In genomic region chr17:36355763-36356162, GRCm38 (mm10) we compare ENCODE assay signal across 27 mouse cellular contexts. TPM values are rescaled to one million over a fixed set of nuclear protein-coding genes. Genes with fewer than 3 reads are reported as not detected.
DNase-seq lines count a peak whose midpoint lies in the region; ATAC-seq and TF ChIP-seq lines count a peak whose summit lies in the region.
"Had no signal": no experiment of that assay in that cellular context is flagged by ENCODE, and none has a peak within 500 bp of the region (broad histone marks: within the 10 kb centered on the region; RNA-seq: fewer than 3 reads in every experiment).

No protein-coding gene starts in this region.

- H3K27me3 ChIP-seq in hindbrain, embryonic 13.5 days = no peaks in the 10 kb centered on the region
- no peaks in the 10 kb centered on the region for H3K27me3 ChIP-seq in hindbrain, embryonic 11.5 days (ENCODE audit: control insufficient read depth, insufficient read depth, low read length)
- no peaks in the 10 kb centered on the region for H3K27me3 ChIP-seq in hindbrain, postnatal 0 days (ENCODE audit: insufficient read depth, low read length)
- no peaks in the 10 kb centered on the region for H3K27me3 ChIP-seq in hindbrain, embryonic 10.5 days (ENCODE audit: insufficient read depth, poor library complexity, severe bottlenecking)
- no peaks in the 10 kb centered on the region for H3K27me3 ChIP-seq in midbrain, postnatal 0 days (ENCODE audit: insufficient read depth, low read length)
- H3K27me3 ChIP-seq in midbrain, embryonic 14.5 days (ENCODE audit: control insufficient read depth, insufficient read depth, low read length) = no peaks in the 10 kb centered on the region
- H3K27me3 ChIP-seq: embryonic facial prominence, embryonic 13.5 days; forebrain, embryonic 15.5 days; intestine, embryonic 15.5 days had no signal

- no peak overlapping the region for H3K9ac ChIP-seq in hindbrain, embryonic 13.5 days
- no peak overlapping the region for H3K9ac ChIP-seq in hindbrain, embryonic 11.5 days (ENCODE audit: low read depth, low read length)
- H3K9ac ChIP-seq in hindbrain, postnatal 0 days (replicated peaks; ENCODE audit: low read length) = no peak overlapping the region
- H3K9ac ChIP-seq in midbrain, postnatal 0 days (replicated peaks; ENCODE audit: low read length, poor library complexity, severe bottlenecking) = no peak overlapping the region
- no peak overlapping the region for H3K9ac ChIP-seq in midbrain, embryonic 14.5 days (replicated peaks; ENCODE audit: low read length)
- H3K9ac ChIP-seq: embryonic facial prominence, embryonic 13.5 days; forebrain, embryonic 12.5 days; forebrain, embryonic 15.5 days; heart, embryonic 13.5 days; intestine, embryonic 15.5 days had no signal

- no peak overlapping the region for H3K27ac ChIP-seq in hindbrain, embryonic 13.5 days
- no peak overlapping the region for H3K27ac ChIP-seq in hindbrain, embryonic 11.5 days (ENCODE audit: low read depth, low read length)
- no peak overlapping the region for H3K27ac ChIP-seq in hindbrain, postnatal 0 days
- H3K27ac ChIP-seq in hindbrain, embryonic 10.5 days = no peak overlapping the region
- H3K27ac ChIP-seq in midbrain, postnatal 0 days (ENCODE audit: low read depth, low read length) = no peak overlapping the region
- no peak overlapping the region for H3K27ac ChIP-seq in midbrain, embryonic 14.5 days (replicated peaks; ENCODE audit: low read depth, low read length)
- H3K27ac ChIP-seq: embryonic facial prominence, embryonic 10.5 days; embryonic facial prominence, embryonic 13.5 days; forebrain, embryonic 12.5 days; forebrain, embryonic 15.5 days; heart, adult 2 months; heart, embryonic 10.5 days; heart, embryonic 13.5 days; intestine, embryonic 15.5 days had no signal

- H3K36me3 ChIP-seq in hindbrain, embryonic 13.5 days = no peaks in the 10 kb centered on the region
- H3K36me3 ChIP-seq in hindbrain, embryonic 11.5 days (ENCODE audit: control insufficient read depth, insufficient read depth, low read length) = no peaks in the 10 kb centered on the region
- H3K36me3 ChIP-seq in hindbrain, postnatal 0 days (ENCODE audit: insufficient read depth, low read length) = no peaks in the 10 kb centered on the region
- no peaks in the 10 kb centered on the region for H3K36me3 ChIP-seq in hindbrain, embryonic 10.5 days
- H3K36me3 ChIP-seq in midbrain, postnatal 0 days (ENCODE audit: insufficient read depth, low read length) = no peaks in the 10 kb centered on the region
- H3K36me3 ChIP-seq in midbrain, embryonic 14.5 days (ENCODE audit: control insufficient read depth, insufficient read depth, low read length) = no peaks in the 10 kb centered on the region
- H3K36me3 ChIP-seq: embryonic facial prominence, embryonic 10.5 days; embryonic facial prominence, embryonic 13.5 days; forebrain, embryonic 12.5 days; forebrain, embryonic 15.5 days; heart, embryonic 10.5 days; heart, embryonic 13.5 days; intestine, embryonic 15.5 days had no signal

- no peaks in the 10 kb centered on the region for H3K4me1 ChIP-seq in hindbrain, embryonic 13.5 days (replicated peaks)
- no peaks in the 10 kb centered on the region for H3K4me1 ChIP-seq in hindbrain, embryonic 11.5 days (replicated peaks; ENCODE audit: control insufficient read depth, insufficient read depth, low read length)
- H3K4me1 ChIP-seq in hindbrain, postnatal 0 days (ENCODE audit: insufficient read depth, low read length) = no peaks in the 10 kb centered on the region
- no peaks in the 10 kb centered on the region for H3K4me1 ChIP-seq in hindbrain, embryonic 10.5 days (replicated peaks)
- H3K4me1 ChIP-seq in midbrain, postnatal 0 days (ENCODE audit: insufficient read depth, low read length) = no peaks in the 10 kb centered on the region
- H3K4me1 ChIP-seq in midbrain, embryonic 14.5 days (ENCODE audit: control insufficient read depth, insufficient read depth, low read length) = no peaks in the 10 kb centered on the region
- H3K4me1 ChIP-seq: embryonic facial prominence, embryonic 10.5 days; embryonic facial prominence, embryonic 13.5 days; forebrain, embryonic 12.5 days; forebrain, embryonic 15.5 days; heart, embryonic 10.5 days; heart, embryonic 13.5 days; intestine, embryonic 15.5 days had no signal

- no peaks in the 10 kb centered on the region for H3K9me3 ChIP-seq in hindbrain, embryonic 13.5 days
- H3K9me3 ChIP-seq in hindbrain, embryonic 11.5 days (ENCODE audit: control insufficient read depth, low read length) = no peaks in the 10 kb centered on the region
- H3K9me3 ChIP-seq in hindbrain, postnatal 0 days (ENCODE audit: low read length) = no peaks in the 10 kb centered on the region
- H3K9me3 ChIP-seq in hindbrain, embryonic 10.5 days = no peaks in the 10 kb centered on the region
- H3K9me3 ChIP-seq in midbrain, postnatal 0 days (ENCODE audit: low read length) = no peaks in the 10 kb centered on the region
- no peaks in the 10 kb centered on the region for H3K9me3 ChIP-seq in midbrain, embryonic 14.5 days (ENCODE audit: control insufficient read depth, low read length)
- H3K9me3 ChIP-seq: embryonic facial prominence, embryonic 10.5 days; embryonic facial prominence, embryonic 13.5 days; forebrain, embryonic 12.5 days; forebrain, embryonic 15.5 days; heart, embryonic 10.5 days; heart, embryonic 13.5 days; intestine, embryonic 15.5 days had no signal

- 0 out of 2 replicates have a peak, but pooled peaks have one; percentile 54 for ATAC-seq in hindbrain, embryonic 13.5 days (ENCODE audit: low FRiP score)
- ATAC-seq in hindbrain, embryonic 11.5 days (ENCODE audit: low FRiP score) = no peak
- peak; percentile 61 for ATAC-seq in hindbrain, postnatal 0 days
- peak; percentile 38; the same call in 1 of the 2 replicates for ATAC-seq in midbrain, postnatal 0 days (ENCODE audit: low FRiP score)
- ATAC-seq in midbrain, embryonic 14.5 days (ENCODE audit: low FRiP score, low TSS enrichment) = no peak; the same call in 1 of the 2 replicates
- ATAC-seq: activated CD4-positive, CD25-positive, alpha-beta regulatory T cell, adult 4 months; intestine, embryonic 15.5 days had no signal

- H3K4me3 ChIP-seq in hindbrain, embryonic 13.5 days = no peak overlapping the region
- no peak overlapping the region for H3K4me3 ChIP-seq in hindbrain, embryonic 11.5 days (ENCODE audit: low read depth, low read length)
- no peak overlapping the region for H3K4me3 ChIP-seq in hindbrain, postnatal 0 days (ENCODE audit: low read length)
- H3K4me3 ChIP-seq in hindbrain, embryonic 10.5 days = no peak overlapping the region
- H3K4me3 ChIP-seq in midbrain, postnatal 0 days (ENCODE audit: low read depth, low read length) = no peak overlapping the region
- H3K4me3 ChIP-seq in midbrain, embryonic 14.5 days (replicated peaks; ENCODE audit: low read depth, low read length) = no peak overlapping the region
- H3K4me3 ChIP-seq: embryonic facial prominence, embryonic 10.5 days; embryonic facial prominence, embryonic 13.5 days; erythroblast, embryonic 14.5 days; forebrain, embryonic 12.5 days; forebrain, embryonic 15.5 days; heart, adult 2 months; heart, embryonic 10.5 days; heart, embryonic 13.5 days; intestine, embryonic 15.5 days had no signal

- DNase-seq in hindbrain, embryonic 11.5 days (ENCODE audit: low spot score) = no peak
- no peak for DNase-seq in hindbrain, postnatal 0 days (ENCODE audit: low spot score)
- no peak for DNase-seq in hindbrain, embryonic 10.5 days (ENCODE audit: low spot score)
- no peak for DNase-seq in midbrain, postnatal 0 days (ENCODE audit: low spot score)
- DNase-seq in midbrain, embryonic 14.5 days = no peak

- 34% methylated on average over 3 of the region's 3 CpGs for WGBS in hindbrain, embryonic 13.5 days
- WGBS in hindbrain, embryonic 11.5 days = 46% methylated on average over 3 of the region's 3 CpGs
- 41% methylated on average over 3 of the region's 3 CpGs for WGBS in hindbrain, postnatal 0 days
- 38% methylated on average over 3 of the region's 3 CpGs for WGBS in hindbrain, embryonic 10.5 days
- WGBS in midbrain, postnatal 0 days = 48% methylated on average over 3 of the region's 3 CpGs
- 47% methylated on average over 3 of the region's 3 CpGs for WGBS in midbrain, embryonic 14.5 days

- no peak for TF ChIP-seq CTCF in hindbrain, postnatal 0 days (IDR thresholded peaks at IDR 0.05; ENCODE audit: low read depth)
- TF ChIP-seq CTCF in midbrain, postnatal 0 days (IDR thresholded peaks at IDR 0.05) = no peak

- no peak overlapping the region for H3K4me2 ChIP-seq in hindbrain, embryonic 13.5 days
- no peak overlapping the region for H3K4me2 ChIP-seq in hindbrain, embryonic 11.5 days (replicated peaks; ENCODE audit: low read depth, low read length)
- H3K4me2 ChIP-seq in hindbrain, postnatal 0 days (ENCODE audit: low read depth, low read length) = no peak overlapping the region
- no peak overlapping the region for H3K4me2 ChIP-seq in midbrain, postnatal 0 days (ENCODE audit: low read depth, low read length, poor library complexity, severe bottlenecking)
- no peak overlapping the region for H3K4me2 ChIP-seq in midbrain, embryonic 14.5 days (ENCODE audit: low read length)
- H3K4me2 ChIP-seq: embryonic facial prominence, embryonic 13.5 days; forebrain, embryonic 12.5 days; forebrain, embryonic 15.5 days; heart, embryonic 13.5 days; intestine, embryonic 15.5 days had no signal

RNA-seq across cellular contexts. Expression of gene H2-M10.3, which starts 12.5 kb away (rescaled TPM):
- not detected in 2 replicates for polyA plus RNA-seq in hindbrain, embryonic 13.5 days (2015; fragmentation: Nextera tagmentation; extraction: Ambion mirVana)
- polyA plus RNA-seq in hindbrain, embryonic 11.5 days (2014; fragmentation: Nextera tagmentation; extraction: Ambion mirVana) = not detected in 2 replicates
- total RNA-seq in hindbrain, postnatal 0 days (2014; rRNA removed) = not detected in 2 replicates
- not detected in 2 replicates for polyA plus RNA-seq in hindbrain, postnatal 0 days (2015; fragmentation: Nextera tagmentation; extraction: Ambion mirVana)
- polyA plus RNA-seq in hindbrain, embryonic 10.5 days (2016; fragmentation: Nextera tagmentation; extraction: Ambion mirVana) = not detected in 2 replicates
- total RNA-seq in midbrain, postnatal 0 days (2014; rRNA removed) = not detected in 2 replicates
- polyA plus RNA-seq in midbrain, postnatal 0 days (2015; fragmentation: Nextera tagmentation; extraction: Ambion mirVana) = not detected in 2 replicates
- not detected in 2 replicates for polyA plus RNA-seq in midbrain, embryonic 14.5 days (2014; fragmentation: Nextera tagmentation; extraction: Ambion mirVana)
- total RNA-seq: adrenal gland, adult 8-10 months; adrenal gland, postnatal 25 days; ES-E14; gastrocnemius, adult 8-10 months; gastrocnemius, postnatal 25 days; granulocyte monocyte progenitor cell, adult 5-6 weeks; heart, adult 2 months; heart, postnatal 14 days; heart, postnatal 4 days had no signal
- polyA plus RNA-seq: activated CD4-positive, CD25-positive, alpha-beta regulatory T cell, adult 4 months; brain, embryonic 14.5 days; cortical plate, adult 2 months; embryonic facial prominence, embryonic 10.5 days; embryonic facial prominence, embryonic 13.5 days; erythroblast, embryonic 14.5 days; forebrain, embryonic 12.5 days; forebrain, embryonic 15.5 days; heart, adult 2 months; heart, embryonic 10.5 days; heart, embryonic 13.5 days; heart, embryonic 16.5 days; intestine, embryonic 15.5 days had no signal

RNA-seq across cellular contexts. Expression of gene H2-M10.1, which starts 29.8 kb away (rescaled TPM):
- not detected in 2 replicates for polyA plus RNA-seq in hindbrain, embryonic 13.5 days (2015; fragmentation: Nextera tagmentation; extraction: Ambion mirVana)
- polyA plus RNA-seq in hindbrain, embryonic 11.5 days (2014; fragmentation: Nextera tagmentation; extraction: Ambion mirVana) = not detected in 2 replicates
- not detected in 2 replicates for total RNA-seq in hindbrain, postnatal 0 days (2014; rRNA removed)
- polyA plus RNA-seq in hindbrain, postnatal 0 days (2015; fragmentation: Nextera tagmentation; extraction: Ambion mirVana) = not detected in 2 replicates
- not detected in 2 replicates for polyA plus RNA-seq in hindbrain, embryonic 10.5 days (2016; fragmentation: Nextera tagmentation; extraction: Ambion mirVana)
- total RNA-seq in midbrain, postnatal 0 days (2014; rRNA removed) = not detected in 2 replicates
- not detected in 2 replicates for polyA plus RNA-seq in midbrain, postnatal 0 days (2015; fragmentation: Nextera tagmentation; extraction: Ambion mirVana)
- polyA plus RNA-seq in midbrain, embryonic 14.5 days (2014; fragmentation: Nextera tagmentation; extraction: Ambion mirVana) = not detected in 2 replicates
- total RNA-seq: adrenal gland, adult 8-10 months; adrenal gland, postnatal 25 days; ES-E14; gastrocnemius, adult 8-10 months; gastrocnemius, postnatal 25 days; granulocyte monocyte progenitor cell, adult 5-6 weeks; heart, adult 2 months; heart, postnatal 14 days; heart, postnatal 4 days had no signal
- polyA plus RNA-seq: activated CD4-positive, CD25-positive, alpha-beta regulatory T cell, adult 4 months; brain, embryonic 14.5 days; cortical plate, adult 2 months; embryonic facial prominence, embryonic 10.5 days; embryonic facial prominence, embryonic 13.5 days; erythroblast, embryonic 14.5 days; forebrain, embryonic 12.5 days; forebrain, embryonic 15.5 days; heart, adult 2 months; heart, embryonic 10.5 days; heart, embryonic 13.5 days; heart, embryonic 16.5 days; intestine, embryonic 15.5 days had no signal

Comparison
In these comparisons a context has a peak if more than half of its experiments do, and no peak if none do; other contexts are left out.
1. ATAC-seq: peak in hindbrain, embryonic 13.5 days (single experiment), hindbrain, postnatal 0 days (single experiment) and midbrain, postnatal 0 days (single experiment); none in hindbrain, embryonic 11.5 days (single experiment) and midbrain, embryonic 14.5 days (single experiment).